Mouse (Mus musculus) embryo, embryonic 11.5 days (tissue): Measurements from ENCODE around the gene Zranb3.
"Not testable (repeated sequence)": the region's sequence is repeated elsewhere in the genome, so short reads cannot be mapped to it uniquely, and the experiment has no call there.

Experiments
- DNase-seq: peaks from one replicate; pipeline ENCODE4 v3.0.0-alpha.2; 2012; ENCODE audit warnings: low read depth, low spot score

Gene Zranb3

GRCm38 (mm10) chr1:128102641-128103461, at the start of gene Zranb3, which contains the start of gene R3hdm1:
Gene Zranb3 (minus strand): TSS chr1:128103047.
Gene R3hdm1 (plus strand): TSS chr1:128103301.
- peak; percentile 98 for DNase-seq

GRCm38 (mm10) chr1:128141737-128142136, 38.9 kb upstream of the Zranb3 start:
- DNase-seq: no peak

- no peak for DNase-seq
Measured at GRCm38 (mm10) chr1:128141039-128141438, 38.2 kb upstream of the Zranb3 start.

- not testable (repeated sequence) for DNase-seq
Measured at GRCm38 (mm10) chr1:128136222-128136621, 33.4 kb upstream of the Zranb3 start.

- DNase-seq: no peak
Measured at GRCm38 (mm10) chr1:128120913-128121627, 18.2 kb upstream of the Zranb3 start.

- peak; percentile 30 for DNase-seq
Measured at GRCm38 (mm10) chr1:128103520-128104088, 757 bp upstream of the Zranb3 start.

- DNase-seq: no peak
Measured at GRCm38 (mm10) chr1:128102251-128102640, 601 bp downstream of the Zranb3 start.

GRCm38 (mm10) chr1:128098309-128098708, 4.5 kb downstream of the Zranb3 start:
- no peak for DNase-seq

- DNase-seq: no peak
Measured at GRCm38 (mm10) chr1:128094686-128095085, 8.2 kb downstream of the Zranb3 start.

- no peak for DNase-seq
Measured at GRCm38 (mm10) chr1:128082800-128083199, 20.0 kb downstream of the Zranb3 start.

GRCm38 (mm10) chr1:128081873-128082272, 21.0 kb downstream of the Zranb3 start:
- no peak for DNase-seq

GRCm38 (mm10) chr1:128080936-128081696, 21.7 kb downstream of the Zranb3 start:
- no peak for DNase-seq

- no peak for DNase-seq
Measured at GRCm38 (mm10) chr1:128078646-128079045, 24.2 kb downstream of the Zranb3 start.

GRCm38 (mm10) chr1:128077788-128078187, 25.1 kb downstream of the Zranb3 start:
- no peak for DNase-seq

GRCm38 (mm10) chr1:128076791-128077479, 25.9 kb downstream of the Zranb3 start:
- no peak for DNase-seq

- no peak for DNase-seq
Measured at GRCm38 (mm10) chr1:128073051-128073450, 29.8 kb downstream of the Zranb3 start.

GRCm38 (mm10) chr1:128070003-128070402, 32.8 kb downstream of the Zranb3 start:
- DNase-seq: no peak

GRCm38 (mm10) chr1:128068945-128069397, 33.9 kb downstream of the Zranb3 start:
- DNase-seq: no peak

GRCm38 (mm10) chr1:128064716-128065115, 38.1 kb downstream of the Zranb3 start:
- DNase-seq: no peak

- DNase-seq: no peak
Measured at GRCm38 (mm10) chr1:128062167-128062566, 40.7 kb downstream of the Zranb3 start.

- DNase-seq: no peak
Measured at GRCm38 (mm10) chr1:128061401-128061800, 41.4 kb downstream of the Zranb3 start.
